Mouse (Mus musculus) intestine, embryonic 15.5 days (tissue): ENCODE data around the gene Cbfa2t2. TPM values are rescaled to one million over a fixed set of nuclear protein-coding genes. Genes with fewer than 3 reads are reported as not detected.
A peak's percentile ranks its signal among the peaks of the same experiment; 100 is the strongest.

Experiments used
- ATAC-seq: fragments of 200-750 bp; cut with Nextera tagmentation; 2 replicates; pipeline ENCODE4 v1.8.0; 2017; ENCODE audit warnings: moderate TSS enrichment, moderate library complexity
- H3K27ac ChIP-seq: fragments of 300-500 bp; sonication (generic); 2 replicates; pipeline ENCODE4 v1.5.1; 2015; ENCODE audit warnings: mild to moderate bottlenecking, inconsistent platforms
- H3K27me3 ChIP-seq: fragments of 300-500 bp; sonication (generic); replicated peaks from 2 replicates; pipeline ENCODE4 v1.6.1; 2015; ENCODE audit warnings: inconsistent platforms
- H3K36me3 ChIP-seq: fragments of 300-500 bp; sonication (generic); 2 replicates; pipeline ENCODE4 v1.6.1; 2015; ENCODE audit warnings: inconsistent platforms
- H3K4me1 ChIP-seq: fragments of 300-500 bp; sonication (generic); replicated peaks from 2 replicates; pipeline ENCODE4 v1.6.1; 2015; ENCODE audit warnings: inconsistent platforms
- H3K4me2 ChIP-seq: fragments of 300-500 bp; sonication (generic); replicated peaks from 2 replicates; pipeline ENCODE4 v1.6.1; 2015; ENCODE audit warnings: mild to moderate bottlenecking, inconsistent platforms
- H3K4me3 ChIP-seq: fragments of 300-500 bp; sonication (generic); replicated peaks from 2 replicates; pipeline ENCODE4 v1.5.1; 2015; ENCODE audit warnings: inconsistent platforms
- H3K9ac ChIP-seq: fragments of 300-500 bp; sonication (generic); 2 replicates; pipeline ENCODE4 v1.6.1; 2015; ENCODE audit warnings: inconsistent platforms
- H3K9me3 ChIP-seq: fragments of 300-500 bp; sonication (generic); 2 replicates; pipeline ENCODE4 v1.6.1; 2016; ENCODE audit warnings: inconsistent platforms
- WGBS: fragments of 180-500 bp; shearing (Covaris S2); methylation state at CpG from one replicate; pipeline ENCODE4 v1.1.7; 2015; 5-methylcytosine and 5-hydroxymethylcytosine counted together
- polyA plus RNA-seq: library from polyadenylated mRNA; unstranded; fragments of >200 nt; fragmentation: Nextera tagmentation; extraction: Ambion mirVana; gene quantifications from 2 replicates; pipeline ENCODE4 v1.2.1, GENCODE M21; 2015

Cbfa2t2 gene
- polyA plus RNA-seq, 1 experiment from 2014 or later, result 26.3 TPM

GRCm38 (mm10) chr2:154426905-154427852 lies 9.1 kb upstream of the Cbfa2t2 start:
- ATAC-seq, result peak; percentile 34
- peaks cover 3% of the 10 kb centered on the region; the same call in 1 of the 2 replicates for H3K4me1 ChIP-seq
- no peaks in the 10 kb centered on the region for H3K9me3 ChIP-seq
- peak overlapping the region; percentile 56 for H3K9ac ChIP-seq
- WGBS, result 55% methylated on average over 11 of the region's 11 CpGs
- no peaks in the 10 kb centered on the region for H3K27me3 ChIP-seq
- H3K4me3 ChIP-seq, result peak overlapping the region; percentile 38
- H3K27ac ChIP-seq, result peak overlapping the region; percentile 68; the same call in 1 of the 2 replicates
- no peaks in the 10 kb centered on the region for H3K36me3 ChIP-seq
- peak overlapping the region; percentile 72 for H3K4me2 ChIP-seq

GRCm38 (mm10) chr2:154427853-154428360 lies 8.4 kb upstream of the Cbfa2t2 start:
- H3K27ac ChIP-seq, result peak overlapping the region; percentile 68
- H3K4me2 ChIP-seq, result peak overlapping the region; percentile 51
- peak; percentile 88 for ATAC-seq
- H3K9me3 ChIP-seq, result no peaks in the 10 kb centered on the region
- H3K4me3 ChIP-seq, result 0 out of 2 replicates have a peak overlapping the region, but pooled peaks have one; percentile 6
- no peaks in the 10 kb centered on the region for H3K36me3 ChIP-seq
- H3K4me1 ChIP-seq, result peaks cover 3% of the 10 kb centered on the region; the same call in 1 of the 2 replicates
- WGBS, result 13% methylated on average over 17 of the region's 17 CpGs
- peak overlapping the region; percentile 5; the same call in 1 of the 2 replicates for H3K9ac ChIP-seq
- H3K27me3 ChIP-seq, result no peaks in the 10 kb centered on the region

- H3K36me3 ChIP-seq, result no peaks in the 10 kb centered on the region
- no peak overlapping the region for H3K27ac ChIP-seq
- WGBS, result 93% methylated on average over 2 of the region's 2 CpGs
- H3K4me3 ChIP-seq, result no peak overlapping the region
- H3K9ac ChIP-seq, result no peak overlapping the region
- no peak overlapping the region for H3K4me2 ChIP-seq
- peaks cover 8% of the 10 kb centered on the region; the same call in 1 of the 2 replicates for H3K4me1 ChIP-seq
- H3K9me3 ChIP-seq, result no peaks in the 10 kb centered on the region
- ATAC-seq, result no peak
- no peaks in the 10 kb centered on the region for H3K27me3 ChIP-seq
Measured at GRCm38 (mm10) chr2:154430566-154430965, 5.7 kb upstream of the Cbfa2t2 start.

GRCm38 (mm10) chr2:154432696-154433095 lies 3.6 kb upstream of the Cbfa2t2 start:
- no peak overlapping the region for H3K9ac ChIP-seq
- ATAC-seq, result no peak
- H3K27ac ChIP-seq, result no peak overlapping the region
- H3K9me3 ChIP-seq, result no peaks in the 10 kb centered on the region
- 65% methylated on average over 2 of the region's 2 CpGs for WGBS
- no peak overlapping the region for H3K4me3 ChIP-seq
- no peaks in the 10 kb centered on the region for H3K27me3 ChIP-seq
- peaks cover 10% of the 10 kb centered on the region for H3K4me1 ChIP-seq
- H3K36me3 ChIP-seq, result no peaks in the 10 kb centered on the region
- H3K4me2 ChIP-seq, result no peak overlapping the region

GRCm38 (mm10) chr2:154433391-154433790 lies 2.9 kb upstream of the Cbfa2t2 start:
- WGBS, result 46% methylated on average over 3 of the region's 3 CpGs
- no peak overlapping the region for H3K9ac ChIP-seq
- H3K27me3 ChIP-seq, result no peaks in the 10 kb centered on the region

GRCm38 (mm10) chr2:154434690-154435089 lies 1.6 kb upstream of the Cbfa2t2 start:
- no peak for ATAC-seq
- Histone ChIP-seq H3K4me1 (peaks cover 17% of the 10 kb centered on the region), H3K9ac (no peak overlapping the region), H3K4me3 (no peak overlapping the region), H3K36me3 (no peaks in the 10 kb centered on the region), H3K9me3 (no peaks in the 10 kb centered on the region), H3K4me2 (no peak overlapping the region), H3K27me3 (no peaks in the 10 kb centered on the region), H3K27ac (no peak overlapping the region)
- WGBS, result 92% methylated on average over 7 of the region's 7 CpGs

More at GRCm38 (mm10) chr2:154433391-154433790, 2.9 kb upstream of the Cbfa2t2 start:
- no peaks in the 10 kb centered on the region for H3K36me3 ChIP-seq
- peaks cover 13% of the 10 kb centered on the region for H3K4me1 ChIP-seq
- no peak overlapping the region for H3K4me2 ChIP-seq
- ATAC-seq, result no peak
- H3K27ac ChIP-seq, result no peak overlapping the region
- H3K4me3 ChIP-seq, result no peak overlapping the region
- no peaks in the 10 kb centered on the region for H3K9me3 ChIP-seq

GRCm38 (mm10) chr2:154436076-154436457 lies 214 bp upstream of the Cbfa2t2 start:
- H3K36me3 ChIP-seq, result no peaks in the 10 kb centered on the region
- H3K4me3 ChIP-seq, result peak overlapping the region; percentile 99
- H3K4me2 ChIP-seq, result peak overlapping the region; percentile 52
- H3K4me1 ChIP-seq, result peaks cover 17% of the 10 kb centered on the region
- no peaks in the 10 kb centered on the region for H3K27me3 ChIP-seq
- H3K27ac ChIP-seq, result peak overlapping the region; percentile 95; the same call in 1 of the 2 replicates
- ATAC-seq, result peak; percentile 99
- under 1% methylated on average over 32 of the region's 44 CpGs for WGBS
- peak overlapping the region; percentile 99 for H3K9ac ChIP-seq
- no peaks in the 10 kb centered on the region for H3K9me3 ChIP-seq

GRCm38 (mm10) chr2:154437191-154437527 lies 878 bp downstream of the Cbfa2t2 start:
- peak overlapping the region; percentile 99 for H3K4me3 ChIP-seq
- 12% methylated on average over 7 of the region's 7 CpGs for WGBS

GRCm38 (mm10) chr2:154440453-154440852 lies 4.2 kb downstream of the Cbfa2t2 start:
- H3K27ac ChIP-seq, result no peak overlapping the region
- H3K9ac ChIP-seq, result no peak overlapping the region
- no peaks in the 10 kb centered on the region for H3K27me3 ChIP-seq
- no peak for ATAC-seq
- H3K9me3 ChIP-seq, result no peaks in the 10 kb centered on the region
- H3K4me3 ChIP-seq, result no peak overlapping the region
- no peaks in the 10 kb centered on the region; the same call in 1 of the 2 replicates for H3K36me3 ChIP-seq
- H3K4me1 ChIP-seq, result peaks cover 13% of the 10 kb centered on the region
- H3K4me2 ChIP-seq, result no peak overlapping the region

More at GRCm38 (mm10) chr2:154437191-154437527, 878 bp downstream of the Cbfa2t2 start:
- ATAC-seq, result no peak
- peak overlapping the region; percentile 95; the same call in 1 of the 2 replicates for H3K27ac ChIP-seq
- H3K4me1 ChIP-seq, result peaks cover 17% of the 10 kb centered on the region
- H3K9me3 ChIP-seq, result no peaks in the 10 kb centered on the region
- no peaks in the 10 kb centered on the region for H3K27me3 ChIP-seq
- H3K9ac ChIP-seq, result peak overlapping the region; percentile 99
- no peaks in the 10 kb centered on the region for H3K36me3 ChIP-seq
- peak overlapping the region; percentile 58 for H3K4me2 ChIP-seq

- H3K4me3 ChIP-seq, result no peak overlapping the region
- H3K9me3 ChIP-seq, result no peaks in the 10 kb centered on the region
- H3K27ac ChIP-seq, result no peak overlapping the region
- H3K27me3 ChIP-seq, result no peaks in the 10 kb centered on the region
- no peak overlapping the region for H3K9ac ChIP-seq
- 99% methylated on average over 8 of the region's 8 CpGs for WGBS
- no peak overlapping the region for H3K4me2 ChIP-seq
- ATAC-seq, result no peak
- H3K36me3 ChIP-seq, result no peaks in the 10 kb centered on the region; the same call in 1 of the 2 replicates
- H3K4me1 ChIP-seq, result no peaks in the 10 kb centered on the region
Measured at GRCm38 (mm10) chr2:154447821-154448220, 11.5 kb downstream of the Cbfa2t2 start.

- Histone ChIP-seq H3K27me3 (no peaks in the 10 kb centered on the region), H3K4me3 (no peak overlapping the region), H3K9ac (no peak overlapping the region), H3K27ac (no peak overlapping the region), H3K4me1 (no peaks in the 10 kb centered on the region), H3K36me3 (no peaks in the 10 kb centered on the region; the same call in 1 of the 2 replicates), H3K9me3 (no peaks in the 10 kb centered on the region), H3K4me2 (no peak overlapping the region)
- no peak for ATAC-seq
Measured at GRCm38 (mm10) chr2:154448633-154449032, 12.4 kb downstream of the Cbfa2t2 start.

GRCm38 (mm10) chr2:154452951-154453350 lies 16.7 kb downstream of the Cbfa2t2 start:
- Histone ChIP-seq H3K27ac (no peak overlapping the region), H3K4me3 (no peak overlapping the region), H3K4me2 (no peak overlapping the region), H3K9ac (no peak overlapping the region), H3K4me1 (peaks cover 12% of the 10 kb centered on the region; the same call in 1 of the 2 replicates), H3K9me3 (no peaks in the 10 kb centered on the region), H3K36me3 (no peaks in the 10 kb centered on the region), H3K27me3 (no peaks in the 10 kb centered on the region)
- no peak for ATAC-seq
- WGBS, result 92% methylated on average over 2 of the region's 2 CpGs
